Mouse (Mus musculus) CH12.LX (cell line): ENCODE measurements around the gene Supt3.

Experiments used
- CTCF ChIP-seq, 2 experiments: IDR thresholded peaks in 1 of 2; conservative IDR thresholded peaks in 1 of 2; 2 replicates each; pipeline ENCODE4 v1.5.1; 2011 to 2012; ENCODE audit warnings: low read depth in 2 of 2, low read length in 2 of 2, improper control_type of control experiment in 1 of 2, inconsistent platforms in 1 of 2, mild to moderate bottlenecking in 1 of 2, moderate library complexity in 1 of 2
- ELF1 ChIP-seq: IDR thresholded peaks from 2 replicates; pipeline ENCODE4 v1.6.1; 2014; ENCODE audit warnings: low read depth, mild to moderate bottlenecking, inconsistent platforms, low read length, improper control_type of control experiment
- POLR2A ChIP-seq: IDR thresholded peaks from 2 replicates; pipeline ENCODE4 v1.6.1; 2011; ENCODE audit warnings: low read depth, mild to moderate bottlenecking, improper control_type of control experiment, low read length

GRCm38 (mm10) chr17:44780353-44780752, 3.4 kb downstream of the Supt3 start:
- TF ChIP-seq CTCF (conservative IDR thresholded peaks at IDR 0.05 in 1 of 2, IDR thresholded peaks at IDR 0.05 in 1 of 2; ENCODE audit: low read depth in 2 of 2, low read length in 2 of 2) (no peak), ELF1 (no peak), POLR2A (no peak)
